Mouse (Mus musculus): ENCODE measurements around the gene Sdc4. TPM values are rescaled to one million over a fixed set of nuclear protein-coding genes. Genes with fewer than 3 reads are reported as not detected.

The Sdc4 gene
- polyA plus RNA-seq, 1 experiment from 2014 or later, result 15.3 TPM

GRCm38 (mm10) chr2:164382971-164383370 lies 60.7 kb downstream of the Sdc4 start:
- Histone ChIP-seq H3K36me3 (ENCODE audit: control insufficient read depth, insufficient read depth, low read length) (no peaks in the 10 kb centered on the region), H3K4me2 (ENCODE audit: low read length) (no peak overlapping the region), H3K9me3 (ENCODE audit: control insufficient read depth, low read length) (no peaks in the 10 kb centered on the region), H3K4me3 (ENCODE audit: low read length) (no peak overlapping the region), H3K9ac (ENCODE audit: low read depth, low read length) (no peak overlapping the region), H3K27me3 (replicated peaks; ENCODE audit: control insufficient read depth, insufficient read depth, low read length) (peaks cover 3% of the 10 kb centered on the region; the same call in 1 of the 2 replicates), H3K4me1 (ENCODE audit: control insufficient read depth, insufficient read depth, low read depth, low read length) (peaks cover 7% of the 10 kb centered on the region), H3K27ac (ENCODE audit: low read depth, low read length) (no peak overlapping the region)
- no peak for ATAC-seq
- WGBS, result 88% methylated on average over 3 of the region's 3 CpGs

GRCm38 (mm10) chr2:164381726-164382125 lies 62.0 kb downstream of the Sdc4 start:
- H3K27me3 ChIP-seq (replicated peaks; ENCODE audit: control insufficient read depth, insufficient read depth, low read length), result no peaks in the 10 kb centered on the region
- H3K27ac ChIP-seq (ENCODE audit: low read depth, low read length), result no peak overlapping the region
- H3K4me2 ChIP-seq (ENCODE audit: low read length), result no peak overlapping the region
- no peak overlapping the region for H3K9ac ChIP-seq (ENCODE audit: low read depth, low read length)
- no peaks in the 10 kb centered on the region for H3K36me3 ChIP-seq (ENCODE audit: control insufficient read depth, insufficient read depth, low read length)
- 77% methylated on average over 8 of the region's 8 CpGs for WGBS
- no peaks in the 10 kb centered on the region for H3K9me3 ChIP-seq (ENCODE audit: control insufficient read depth, low read length)
- no peak overlapping the region for H3K4me3 ChIP-seq (ENCODE audit: low read length)
- peaks cover 7% of the 10 kb centered on the region for H3K4me1 ChIP-seq (ENCODE audit: control insufficient read depth, insufficient read depth, low read depth, low read length)
- ATAC-seq, result no peak

- Histone ChIP-seq H3K4me1 (ENCODE audit: control insufficient read depth, insufficient read depth, low read depth, low read length) (no peaks in the 10 kb centered on the region), H3K27me3 (replicated peaks; ENCODE audit: control insufficient read depth, insufficient read depth, low read length) (no peaks in the 10 kb centered on the region), H3K9me3 (ENCODE audit: control insufficient read depth, low read length) (no peaks in the 10 kb centered on the region), H3K27ac (ENCODE audit: low read depth, low read length) (no peak overlapping the region), H3K36me3 (ENCODE audit: control insufficient read depth, insufficient read depth, low read length) (no peaks in the 10 kb centered on the region), H3K9ac (ENCODE audit: low read depth, low read length) (no peak overlapping the region), H3K4me2 (ENCODE audit: low read length) (no peak overlapping the region), H3K4me3 (ENCODE audit: low read length) (no peak overlapping the region)
- ATAC-seq, result no peak
- 91% methylated on average over 15 of the region's 15 CpGs for WGBS
These were observed 65.9 kb downstream of the Sdc4 start for GRCm38 (mm10) chr2:164377478-164378426.

Other genes starting within 250 kb of the Sdc4 start
- gene Wfdc15a, start 243.8 kb downstream of the Sdc4 start, polyA plus RNA-seq (2015; fragmentation: Nextera tagmentation; extraction: Ambion mirVana), result not detected in 2 replicates
- gene Wfdc15b, start 222.2 kb downstream of the Sdc4 start, polyA plus RNA-seq (2015; fragmentation: Nextera tagmentation; extraction: Ambion mirVana), result not detected in 2 replicates
- not detected in 2 replicates for gene Svs2, start 205.4 kb downstream of the Sdc4 start, polyA plus RNA-seq (2015; fragmentation: Nextera tagmentation; extraction: Ambion mirVana)
- not detected in 2 replicates for gene Svs3b, start 187.2 kb downstream of the Sdc4 start, polyA plus RNA-seq (2015; fragmentation: Nextera tagmentation; extraction: Ambion mirVana)
- not detected in 2 replicates for gene Svs4, start 165.4 kb downstream of the Sdc4 start, polyA plus RNA-seq (2015; fragmentation: Nextera tagmentation; extraction: Ambion mirVana)
- gene Svs3a, start 154.6 kb downstream of the Sdc4 start, polyA plus RNA-seq (2015; fragmentation: Nextera tagmentation; extraction: Ambion mirVana), result not detected in 2 replicates
- not detected in 2 replicates for gene Svs6, start 127.1 kb downstream of the Sdc4 start, polyA plus RNA-seq (2015; fragmentation: Nextera tagmentation; extraction: Ambion mirVana)
- not detected in 2 replicates for gene Svs5, start 111.1 kb downstream of the Sdc4 start, polyA plus RNA-seq (2015; fragmentation: Nextera tagmentation; extraction: Ambion mirVana)
- 0.66 and 0.75 TPM in 2 replicates for gene Slpi, start 54.8 kb downstream of the Sdc4 start, polyA plus RNA-seq (2015; fragmentation: Nextera tagmentation; extraction: Ambion mirVana)
- 0.06 and 0.15 TPM in 2 replicates for gene Rbpjl, start 40.7 kb downstream of the Sdc4 start, polyA plus RNA-seq (2015; fragmentation: Nextera tagmentation; extraction: Ambion mirVana)
- gene Matn4, start 38.7 kb downstream of the Sdc4 start, polyA plus RNA-seq (2015; fragmentation: Nextera tagmentation; extraction: Ambion mirVana), result 3.8 TPM in 2 replicates
- gene Sys1, start 13.1 kb upstream of the Sdc4 start, polyA plus RNA-seq (2015; fragmentation: Nextera tagmentation; extraction: Ambion mirVana), result 89.7 and 95.6 TPM in 2 replicates
- gene Gm20458, start 17.1 kb upstream of the Sdc4 start, polyA plus RNA-seq (2015; fragmentation: Nextera tagmentation; extraction: Ambion mirVana), result 4.1 and 12.3 TPM in 2 replicates
- gene Trp53tg5, start 29.8 kb upstream of the Sdc4 start, polyA plus RNA-seq (2015; fragmentation: Nextera tagmentation; extraction: Ambion mirVana), result not detected in 2 replicates
- 23.8 and 27.3 TPM in 2 replicates for gene Dbndd2, start 42.2 kb upstream of the Sdc4 start, polyA plus RNA-seq (2015; fragmentation: Nextera tagmentation; extraction: Ambion mirVana)
- gene Pigt, start 53.6 kb upstream of the Sdc4 start, polyA plus RNA-seq (2015; fragmentation: Nextera tagmentation; extraction: Ambion mirVana), result 97.7 and 101 TPM in 2 replicates
- 2.9 TPM in 2 replicates for gene Wfdc2, start 118.5 kb upstream of the Sdc4 start, polyA plus RNA-seq (2015; fragmentation: Nextera tagmentation; extraction: Ambion mirVana)
- not detected in 2 replicates for gene Spint3, start 129.6 kb upstream of the Sdc4 start, polyA plus RNA-seq (2015; fragmentation: Nextera tagmentation; extraction: Ambion mirVana)
- gene Wfdc6a, start 141.6 kb upstream of the Sdc4 start, polyA plus RNA-seq (2015; fragmentation: Nextera tagmentation; extraction: Ambion mirVana), result 0.20 TPM in 2 replicates
- not detected in 2 replicates for gene Eppin, start 149.7 kb upstream of the Sdc4 start, polyA plus RNA-seq (2015; fragmentation: Nextera tagmentation; extraction: Ambion mirVana)
- gene Wfdc6b, start 169.6 kb upstream of the Sdc4 start, polyA plus RNA-seq (2015; fragmentation: Nextera tagmentation; extraction: Ambion mirVana), result not detected in 2 replicates
- not detected in 2 replicates for gene Wfdc8, start 169.7 kb upstream of the Sdc4 start, polyA plus RNA-seq (2015; fragmentation: Nextera tagmentation; extraction: Ambion mirVana)
- not detected in 2 replicates for gene Wfdc16, start 194.9 kb upstream of the Sdc4 start, polyA plus RNA-seq (2015; fragmentation: Nextera tagmentation; extraction: Ambion mirVana)
- not detected in 2 replicates for gene Wfdc10, start 212.2 kb upstream of the Sdc4 start, polyA plus RNA-seq (2015; fragmentation: Nextera tagmentation; extraction: Ambion mirVana)
- gene Wfdc9, start 212.7 kb upstream of the Sdc4 start, polyA plus RNA-seq (2015; fragmentation: Nextera tagmentation; extraction: Ambion mirVana), result not detected in 2 replicates
- gene Wfdc11, start 230.2 kb upstream of the Sdc4 start, polyA plus RNA-seq (2015; fragmentation: Nextera tagmentation; extraction: Ambion mirVana), result not detected in 2 replicates
- 0.15 TPM in 1 of 2 replicates, not detected in the other for gene Wfdc13, start 241.2 kb upstream of the Sdc4 start, polyA plus RNA-seq (2015; fragmentation: Nextera tagmentation; extraction: Ambion mirVana)

All from hindbrain, embryonic 16.5 days (tissue).